Mouse (Mus musculus): ENCODE data around the gene Ap2s1.

The Ap2s1 gene

DNA sequence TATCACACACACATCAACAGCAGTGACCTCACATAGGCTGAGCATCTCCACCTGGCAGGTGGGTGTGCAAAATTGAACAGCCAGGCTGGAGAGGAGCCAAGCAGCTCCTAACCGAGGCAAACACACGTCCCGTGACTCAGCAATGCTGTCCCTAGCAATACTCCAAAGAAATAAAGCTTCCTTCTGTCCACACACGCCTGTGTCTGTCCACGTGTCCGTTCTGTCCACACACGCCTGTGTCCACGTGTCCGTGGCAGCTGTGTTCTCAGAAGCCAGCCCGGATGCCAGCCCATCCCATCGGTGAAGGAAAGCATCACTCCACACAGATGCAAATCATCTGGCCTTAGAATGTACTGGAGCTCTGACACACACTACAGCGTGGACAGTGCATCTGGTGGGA is 13.8 kb downstream of the Ap2s1 start:
- no peak for DNase-seq (ENCODE audit: low read depth)

- no peak for DNase-seq (ENCODE audit: low read depth)
These were observed 17.3 kb downstream of the Ap2s1 start for GRCm38 (mm10) chr7:16755362-16756017.

DNA sequence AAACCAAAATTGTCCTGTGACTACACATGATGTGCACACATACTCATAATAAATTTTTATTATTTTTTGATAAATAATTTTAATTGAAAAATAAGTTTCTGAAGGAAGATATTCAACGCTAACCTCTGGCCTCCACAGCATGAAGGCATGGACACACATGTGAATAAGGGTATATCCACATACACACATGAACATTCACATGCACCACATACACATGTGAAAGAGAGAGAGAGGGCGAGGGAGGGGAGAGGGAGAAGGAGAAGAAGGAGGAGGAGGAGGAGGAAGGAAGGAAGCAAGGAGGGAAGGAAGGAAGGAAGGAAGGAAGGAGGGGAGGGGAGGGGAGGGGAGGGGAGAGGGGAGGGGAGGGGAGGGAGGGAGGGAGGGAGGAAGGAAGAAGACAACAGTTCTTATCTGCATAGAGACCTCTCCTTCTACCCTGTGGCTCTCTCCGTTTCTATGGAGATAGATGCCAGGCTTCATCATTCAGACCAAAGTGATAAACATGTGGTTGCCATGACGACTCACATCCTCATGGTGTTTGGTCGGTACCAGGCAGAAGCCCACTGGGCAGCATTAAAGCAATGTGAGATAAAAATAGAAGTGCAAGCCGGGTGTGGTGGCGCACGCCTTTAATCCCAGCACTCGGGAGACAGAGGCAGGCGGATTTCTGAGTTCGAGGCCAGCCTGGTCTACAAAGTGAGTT is 20.8 kb downstream of the Ap2s1 start:
- peak; percentile 50 for DNase-seq (ENCODE audit: low read depth)

- DNase-seq (ENCODE audit: low read depth), result peak; percentile 61
These were observed 22.1 kb downstream of the Ap2s1 start for GRCm38 (mm10) chr7:16760292-16760691.

- DNase-seq (ENCODE audit: low read depth), result peak; percentile 76
These were observed 22.8 kb downstream of the Ap2s1 start for GRCm38 (mm10) chr7:16761005-16761481.

DNA sequence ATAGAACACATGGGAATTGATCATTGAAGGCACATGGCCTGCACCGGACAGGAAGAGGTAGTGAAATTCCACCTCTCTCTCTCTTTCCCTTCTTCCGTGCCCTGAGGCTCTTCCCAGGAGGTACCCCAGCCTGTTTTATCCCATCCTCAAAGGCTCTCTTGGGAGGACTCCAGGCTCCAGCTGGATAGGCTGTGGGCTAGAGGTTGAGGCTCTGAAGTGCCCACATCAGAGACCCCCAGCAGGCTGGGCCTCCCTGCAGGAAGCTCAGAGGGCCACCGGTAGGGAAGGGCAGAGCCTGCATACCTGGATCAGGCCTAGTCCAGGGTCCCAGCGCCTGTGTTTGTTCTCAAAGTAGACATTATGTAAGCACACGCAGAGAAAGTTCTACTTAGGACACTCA is 23.4 kb downstream of the Ap2s1 start:
- peak; percentile 30 for DNase-seq (ENCODE audit: low read depth)

DNA sequence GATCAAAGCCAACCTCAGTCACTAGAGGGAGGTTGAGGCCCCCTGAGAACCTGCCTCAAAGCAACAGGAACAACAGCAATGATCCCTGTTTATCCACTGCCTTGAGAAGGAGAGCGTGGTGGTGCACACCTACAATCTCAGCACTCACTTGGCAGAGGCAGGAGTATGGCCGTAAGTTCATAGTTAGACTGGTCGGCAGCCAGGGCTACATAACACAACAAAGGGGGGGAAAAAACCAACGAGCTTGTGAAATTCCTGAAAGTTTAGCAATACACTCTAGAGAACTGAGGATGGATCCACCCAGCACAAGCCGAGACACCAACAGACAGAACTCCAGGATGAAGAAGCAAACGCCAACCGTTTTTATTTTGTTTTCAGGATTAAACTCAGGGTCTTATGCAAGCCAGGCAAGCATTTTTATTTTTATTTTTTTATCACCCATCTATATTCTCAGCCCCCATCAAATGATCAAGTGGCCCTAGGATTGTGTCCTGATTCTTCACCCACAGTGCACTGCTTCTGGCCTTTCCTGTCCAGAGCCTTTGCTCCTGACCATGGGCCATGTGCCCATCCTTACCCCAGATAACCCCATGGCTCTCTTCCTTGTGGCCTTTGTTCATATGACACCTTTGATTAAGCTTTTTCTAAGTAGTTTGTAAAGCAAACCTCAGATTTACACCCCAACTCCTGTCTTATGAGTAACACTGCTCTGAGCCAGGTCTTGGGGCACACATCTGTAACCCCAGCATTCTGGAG is 25.4 kb downstream of the Ap2s1 start:
- peak; percentile 80 for DNase-seq (ENCODE audit: low read depth)

- DNase-seq (ENCODE audit: low read depth), result no peak
These were observed 28.2 kb downstream of the Ap2s1 start for GRCm38 (mm10) chr7:16766443-16766842.

GRCm38 (mm10) chr7:16775888-16776287 is 37.7 kb downstream of the Ap2s1 start:
- DNase-seq (ENCODE audit: low read depth), result no peak

DNA sequence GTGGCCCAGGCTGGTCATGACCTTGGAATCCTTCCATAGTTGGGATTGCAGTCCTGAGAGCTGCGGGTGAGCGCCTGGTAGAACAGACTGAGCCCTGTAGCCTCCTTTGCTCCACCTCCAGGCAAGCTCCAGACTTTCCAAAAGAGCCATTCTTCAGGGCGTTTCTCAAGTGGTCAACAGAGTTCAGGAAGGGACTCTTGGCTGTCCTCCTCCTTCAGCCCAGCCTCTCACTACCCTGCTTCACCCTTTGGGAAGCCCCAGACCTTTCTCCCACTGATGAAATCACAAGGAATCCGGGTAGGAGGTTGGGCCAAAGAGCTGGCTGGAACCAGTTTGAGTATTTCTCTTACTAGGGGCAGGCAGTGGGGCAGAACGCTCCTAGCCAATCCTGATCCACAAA is 41.9 kb downstream of the Ap2s1 start:
- DNase-seq (ENCODE audit: low read depth), result peak; percentile 88

- peak; percentile 98 for DNase-seq (ENCODE audit: low read depth)
These were observed 42.8 kb downstream of the Ap2s1 start, which contains the start of gene Slc1a5 for GRCm38 (mm10) chr7:16780825-16781554. Gene Slc1a5 (plus strand): TSS chr7:16781340.

DNA sequence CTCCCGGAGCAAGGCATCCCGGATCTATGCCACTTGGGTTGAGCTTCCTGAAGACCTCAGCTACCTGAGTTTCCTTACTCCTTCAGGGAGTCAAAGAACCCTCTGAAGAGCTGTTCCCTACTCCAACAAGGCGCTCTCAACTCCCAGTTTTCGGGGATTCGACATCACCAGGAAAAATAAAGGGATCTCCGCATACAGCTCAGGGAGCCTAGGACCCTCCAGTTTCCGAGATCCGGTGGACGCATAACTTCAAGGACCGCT is 43.3 kb downstream of the Ap2s1 start:
- no peak for DNase-seq (ENCODE audit: low read depth)

DNA sequence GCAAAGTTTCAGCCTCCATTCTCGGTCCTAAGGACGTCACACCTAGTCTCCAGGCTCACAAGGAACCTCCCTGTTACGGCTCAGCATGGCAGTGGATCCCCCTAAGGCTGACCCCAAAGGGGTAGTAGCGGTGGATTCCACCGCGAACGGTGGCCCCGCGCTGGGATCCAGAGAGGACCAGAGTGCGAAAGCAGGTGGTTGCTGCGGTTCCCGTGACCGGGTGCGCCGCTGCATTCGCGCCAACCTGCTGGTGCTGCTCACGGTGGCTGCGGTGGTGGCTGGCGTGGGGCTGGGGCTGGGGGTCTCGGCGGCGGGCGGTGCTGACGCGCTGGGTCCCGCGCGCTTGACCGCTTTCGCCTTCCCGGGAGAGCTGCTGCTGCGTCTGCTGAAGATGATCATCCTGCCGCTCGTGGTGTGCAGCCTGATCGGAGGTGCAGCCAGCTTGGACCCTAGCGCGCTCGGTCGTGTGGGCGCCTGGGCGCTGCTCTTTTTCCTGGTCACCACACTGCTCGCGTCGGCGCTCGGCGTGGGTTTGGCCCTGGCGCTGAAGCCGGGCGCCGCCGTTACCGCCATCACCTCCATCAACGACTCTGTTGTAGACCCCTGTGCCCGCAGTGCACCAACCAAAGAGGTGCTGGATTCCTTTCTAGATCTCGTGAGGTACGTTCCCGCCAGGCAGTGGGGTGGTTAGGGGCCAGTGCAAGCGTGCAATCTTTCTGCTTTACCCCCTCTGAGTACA is 43.8 kb downstream of the Ap2s1 start:
- DNase-seq (ENCODE audit: low read depth), result peak; percentile 37

- DNase-seq (ENCODE audit: low read depth), result peak; percentile 39
These were observed 44.4 kb downstream of the Ap2s1 start for GRCm38 (mm10) chr7:16782555-16783125.

GRCm38 (mm10) chr7:16783224-16783688 is 45.0 kb downstream of the Ap2s1 start:
- peak; percentile 59 for DNase-seq (ENCODE audit: low read depth)

DNA sequence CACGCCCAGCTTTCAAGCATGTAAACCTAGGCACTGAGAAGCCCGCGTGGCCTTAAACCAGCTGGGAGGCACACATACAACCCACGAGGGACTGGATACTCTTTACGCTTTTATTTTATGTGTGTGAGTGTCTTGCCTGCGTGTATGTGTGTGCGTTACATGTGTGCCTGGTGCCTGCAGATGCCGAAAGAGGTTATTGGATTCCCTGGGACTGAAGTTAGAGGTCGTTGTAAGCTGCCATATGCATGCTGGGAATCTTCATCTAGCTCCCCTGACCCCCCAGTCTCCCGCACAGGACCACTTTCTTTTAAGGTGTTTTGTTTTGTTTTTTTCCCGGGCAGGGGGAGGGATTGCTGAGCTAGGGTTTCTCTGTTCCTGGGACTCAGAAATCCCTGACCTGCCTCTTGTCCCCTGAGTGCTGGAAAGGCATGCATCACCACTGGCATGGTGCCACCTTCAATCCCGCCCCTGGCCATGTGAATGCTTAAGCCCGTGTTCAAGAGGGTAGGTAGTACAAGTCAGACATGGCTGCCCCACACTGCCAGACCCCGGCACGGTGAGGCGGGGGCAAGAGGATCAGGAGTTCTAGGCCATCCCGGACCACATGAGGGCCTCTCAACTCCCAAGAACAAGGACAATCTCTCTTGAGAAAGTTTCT is 45.7 kb downstream of the Ap2s1 start:
- peak; percentile 87 for DNase-seq (ENCODE audit: low read depth)

DNA sequence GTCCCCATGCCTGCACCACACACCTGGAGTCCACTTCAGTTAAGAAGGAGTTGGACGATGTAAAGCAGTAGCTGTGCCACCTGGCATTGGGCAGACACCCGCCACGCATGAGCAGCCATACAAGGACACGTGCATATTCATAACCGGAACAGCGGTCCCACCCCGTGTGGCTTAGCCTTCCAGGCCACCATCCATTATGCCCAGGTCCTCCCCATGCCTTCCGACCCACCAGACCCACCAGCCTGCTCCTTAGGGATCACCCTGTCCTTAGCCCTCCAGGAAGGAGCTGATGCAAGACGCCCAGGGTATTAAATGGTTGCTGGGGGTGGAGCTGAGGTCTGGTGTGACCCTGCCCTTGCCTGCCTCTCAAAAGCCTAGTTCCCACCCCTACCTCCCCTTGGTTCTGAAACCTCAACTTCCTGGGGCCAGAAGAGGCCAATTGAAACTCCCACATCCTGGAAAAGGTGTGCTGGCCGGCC is 46.3 kb downstream of the Ap2s1 start:
- DNase-seq (ENCODE audit: low read depth), result peak; percentile 31

DNA sequence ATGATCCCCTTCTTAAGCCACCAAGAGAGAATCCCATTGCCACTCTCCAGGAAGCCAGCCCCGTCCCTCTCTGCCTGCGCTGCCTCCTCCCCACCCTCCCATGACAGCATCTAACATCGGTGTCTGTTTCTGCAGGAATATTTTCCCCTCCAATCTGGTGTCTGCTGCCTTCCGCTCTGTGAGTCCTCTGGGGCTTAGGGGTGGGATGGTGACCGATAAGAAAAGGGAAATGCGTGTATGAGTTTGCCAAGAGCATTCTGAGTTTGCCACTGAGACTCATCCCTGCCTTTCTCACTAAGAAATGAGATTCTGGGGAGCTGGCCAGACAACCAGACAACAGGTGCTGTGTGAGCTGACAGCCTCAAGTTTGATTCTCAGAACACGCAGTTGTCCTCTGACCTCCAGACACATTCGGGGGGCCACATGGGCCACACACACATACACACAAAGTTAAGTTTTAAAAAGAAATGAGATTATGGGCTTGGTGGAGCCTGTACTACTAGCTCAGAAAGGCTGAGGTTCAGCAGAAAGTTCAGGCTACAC is 47.4 kb downstream of the Ap2s1 start:
- no peak for DNase-seq (ENCODE audit: low read depth)

DNA sequence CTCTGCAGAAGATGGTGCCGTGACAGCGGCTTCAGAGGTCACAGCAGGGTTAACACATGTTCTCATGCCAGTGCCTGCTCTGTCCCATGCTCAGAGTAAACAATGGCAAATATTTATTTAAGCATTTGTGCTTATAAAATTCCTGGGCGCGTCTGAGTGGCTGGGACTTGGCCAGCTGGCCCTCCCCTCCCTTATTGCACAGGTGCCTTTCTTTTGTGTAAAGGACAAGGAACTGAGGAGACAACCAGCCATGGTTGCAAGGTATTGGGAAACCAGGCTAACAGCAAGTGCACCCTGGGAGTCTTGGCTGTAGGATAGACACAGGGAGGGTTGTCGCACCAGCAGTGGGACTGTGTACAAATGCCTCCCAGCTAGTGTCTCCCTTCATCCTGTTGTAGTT is 54.1 kb downstream of the Ap2s1 start:
- no peak for DNase-seq (ENCODE audit: low read depth)

- no peak for DNase-seq (ENCODE audit: low read depth)
These were observed 55.0 kb downstream of the Ap2s1 start for GRCm38 (mm10) chr7:16793010-16793725.

All from NIH3T3 (cell line).